Mouse (Mus musculus) liver, embryonic 14.5 days (tissue): ENCODE measurements around the gene Slc9a8. TPM values are rescaled to one million over a fixed set of nuclear protein-coding genes. Genes with fewer than 3 reads are reported as not detected.

Experiments used
- ATAC-seq: fragments of 200-750 bp; cut with Nextera tagmentation; 2 replicates; pipeline ENCODE4 v1.8.0; 2017; ENCODE audit warnings: moderate number of reproducible peaks, mild to moderate bottlenecking, moderate library complexity; ENCODE audit not compliant: insufficient read depth
- DNase-seq, 3 experiments: peaks; one replicate each; pipeline ENCODE4 v3.0.0-alpha.2; 2012 to 2013; ENCODE audit warnings: low read depth in 3 of 3, low spot score in 3 of 3
- H3K27ac ChIP-seq: fragments of 300-500 bp; sonication (generic); 2 replicates; pipeline ENCODE4 v1.5.1; 2014; ENCODE audit warnings: moderate library complexity, mild to moderate bottlenecking, control low read depth, inconsistent platforms
- H3K27me3 ChIP-seq: fragments of 300-500 bp; sonication (generic); 2 replicates; pipeline ENCODE4 v1.6.1; 2014; ENCODE audit warnings: mild to moderate bottlenecking, low read length, moderate library complexity; ENCODE audit not compliant: control insufficient read depth, insufficient read depth
- H3K36me3 ChIP-seq: fragments of 300-500 bp; sonication (generic); replicated peaks from 2 replicates; pipeline ENCODE4 v1.6.1; 2014; ENCODE audit warnings: low read depth; ENCODE audit not compliant: control insufficient read depth, insufficient read depth
- H3K4me1 ChIP-seq, 2 experiments: fragments of 200-500 bp in 1 of 2; fragments of 300-500 bp in 1 of 2; sonication (generic) in 1 of 2; replicated peaks; 2 replicates each; pipeline ENCODE4 v1.6.1; 2012 to 2014; ENCODE audit warnings: antibody characterized with exemption in 1 of 2, inconsistent platforms in 1 of 2, low read length in 1 of 2; ENCODE audit not compliant: control insufficient read depth in 2 of 2, insufficient read depth in 2 of 2
- H3K4me2 ChIP-seq: fragments of 300-500 bp; sonication (generic); 2 replicates; pipeline ENCODE4 v1.6.1; 2014; ENCODE audit warnings: low read depth, mild to moderate bottlenecking, control low read depth, moderate library complexity
- H3K4me3 ChIP-seq, 2 experiments: fragments of 200-500 bp in 1 of 2; fragments of 300-500 bp in 1 of 2; sonication (generic) in 1 of 2; 2 replicates each; pipeline ENCODE4 v1.5.1; 2012 to 2014; ENCODE audit warnings: low read depth in 2 of 2, low read length in 2 of 2, mild to moderate bottlenecking in 2 of 2, control low read depth in 1 of 2, inconsistent platforms in 1 of 2, moderate library complexity in 1 of 2; ENCODE audit not compliant: insufficient read depth in 1 of 2
- H3K9ac ChIP-seq: fragments of 300-500 bp; sonication (generic); replicated peaks from 2 replicates; pipeline ENCODE4 v1.6.1; 2014; ENCODE audit warnings: mild to moderate bottlenecking, control low read depth, moderate library complexity
- H3K9me3 ChIP-seq: fragments of 300-500 bp; sonication (generic); 2 replicates; pipeline ENCODE4 v1.6.1; 2016; ENCODE audit warnings: low read length, mixed read lengths; ENCODE audit not compliant: control insufficient read depth
- CTCF ChIP-seq: IDR thresholded peaks from 2 replicates; pipeline ENCODE4 v1.5.1; 2016; ENCODE audit warnings: antibody characterized with exemption, low read depth, control low read depth
- EP300 ChIP-seq: IDR thresholded peaks from 2 replicates; pipeline ENCODE4 v1.6.1; 2016; ENCODE audit warnings: antibody characterized with exemption, low read depth
- WGBS: fragments of 180-500 bp; shearing (Covaris S2); extraction: QIAGEN DNeasy Blood & Tissue Kit; methylation state at CpG from one replicate; pipeline ENCODE4 v1.1.7; 2014; ENCODE audit not compliant: insufficient replicate concordance; 5-methylcytosine and 5-hydroxymethylcytosine counted together
- polyA plus RNA-seq, 2 experiments: library from polyadenylated mRNA; depleted of rRNA in 1 of 2; stranded (reverse) in 1 of 2; unstranded in 1 of 2; fragments of >200 nt; fragmentation: Nextera tagmentation in 1 of 2; extraction: Ambion mirVana in 1 of 2; gene quantifications; 2 replicates each; pipeline versions ENCODE4 v1.2.1 to v1.2.3; 2012 to 2014

Slc9a8 gene
- polyA plus RNA-seq, 2 experiments = 8.7 to 13.9 TPM

- Histone ChIP-seq H3K27ac (no peak overlapping the region), H3K4me1 (peaks cover 14 to 16% of the 10 kb centered on the region in 2 experiments), H3K9ac (peak overlapping the region; percentile 92), H3K27me3 (no peaks in the 10 kb centered on the region), H3K4me2 (peak overlapping the region; percentile 75), H3K36me3 (no peaks in the 10 kb centered on the region), H3K9me3 (no peaks in the 10 kb centered on the region), H3K4me3 (peak overlapping the region in 1 of 2 experiments; percentile 83; a peak in 2 of 4 replicates)
- TF ChIP-seq CTCF (no peak), EP300 (no peak)
- DNase-seq (no peak), ATAC-seq (no peak)
- WGBS = 64% methylated on average over 4 of the region's 4 CpGs
Measured at GRCm38 (mm10) chr2:167490813-167491525, 69.5 kb downstream of the Slc9a8 start.

GRCm38 (mm10) chr2:167491757-167492708 is 70.5 kb downstream of the Slc9a8 start, which contains the start of gene Rnf114:
TSS of gene Rnf114 (plus strand) at chr2:167492645.
- TF ChIP-seq CTCF (no peak), EP300 (no peak)
- peak within 1 kb of the TSS; percentile 75 for H3K4me2 ChIP-seq
- no peaks in the 10 kb centered on the region for H3K9me3 ChIP-seq
- H3K27me3 ChIP-seq = no peaks in the 10 kb centered on the region
- H3K27ac ChIP-seq = peak within 1 kb of the TSS; percentile 66
- DNase-seq (no peak), ATAC-seq (peak; percentile 71)
- H3K9ac ChIP-seq = peak within 1 kb of the TSS; percentile 92
- 2% methylated on average over 52 of the region's 52 CpGs for WGBS
- H3K36me3 ChIP-seq = no peaks in the 10 kb centered on the region
- peaks cover 14 to 16% of the 10 kb centered on the region in 2 experiments for H3K4me1 ChIP-seq
- peak within 1 kb of the TSS; percentile 76 to 83 for H3K4me3 ChIP-seq

GRCm38 (mm10) chr2:167492713-167493636 is 71.5 kb downstream of the Slc9a8 start, which contains the start of gene Spata2:
TSS of gene Spata2 (minus strand) at chr2:167492887.
- H3K4me2 ChIP-seq = peak within 1 kb of the TSS; percentile 75
- ATAC-seq = peak; percentile 93
- peak within 1 kb of the TSS; percentile 66 for H3K27ac ChIP-seq
- no peaks in the 10 kb centered on the region for H3K36me3 ChIP-seq
- no peak for TF ChIP-seq EP300
- TF ChIP-seq CTCF = 0 out of 2 replicates have a peak, but pooled peaks have one; percentile 2
- H3K4me1 ChIP-seq = peaks cover 14 to 16% of the 10 kb centered on the region in 2 experiments
- no peaks in the 10 kb centered on the region for H3K9me3 ChIP-seq
- peak within 1 kb of the TSS; percentile 76 to 83 for H3K4me3 ChIP-seq
- H3K27me3 ChIP-seq = no peaks in the 10 kb centered on the region
- peak; percentile 81 to 83 (median 83) for DNase-seq
- 1% methylated on average over 63 of the region's 63 CpGs for WGBS
- H3K9ac ChIP-seq = peak within 1 kb of the TSS; percentile 92

GRCm38 (mm10) chr2:167496437-167496836 is 74.9 kb downstream of the Slc9a8 start:
- no peak for TF ChIP-seq EP300
- no peak for TF ChIP-seq CTCF
- Histone ChIP-seq H3K36me3 (no peaks in the 10 kb centered on the region), H3K4me1 (peaks cover 9 to 10% of the 10 kb centered on the region in 2 experiments), H3K9me3 (no peaks in the 10 kb centered on the region), H3K27me3 (no peaks in the 10 kb centered on the region), H3K4me2 (no peak overlapping the region), H3K9ac (no peak overlapping the region), H3K4me3 (no peak overlapping the region), H3K27ac (no peak overlapping the region)
- no peak for ATAC-seq
- DNase-seq = no peak
- WGBS = 56% methylated on average over 7 of the region's 7 CpGs
